Mouse (Mus musculus): Measurements from ENCODE around the gene Olfr311. TPM values are rescaled to one million over a fixed set of nuclear protein-coding genes. Genes with fewer than 3 reads are reported as not detected.

Gene Olfr311
- total RNA-seq, 2 experiments from 2014 or later, result not detected

GRCm38 (mm10) chr11:58867954-58868330 is 28.9 kb downstream of the Olfr311 start:
- no peak for ATAC-seq (ENCODE audit: poor library complexity, severe bottlenecking)

GRCm38 (mm10) chr11:58870961-58871360 is 31.9 kb downstream of the Olfr311 start:
- ATAC-seq (ENCODE audit: poor library complexity, severe bottlenecking), result no peak

GRCm38 (mm10) chr11:58883756-58884155 is 44.7 kb downstream of the Olfr311 start:
- ATAC-seq (ENCODE audit: poor library complexity, severe bottlenecking), result no peak

GRCm38 (mm10) chr11:58890511-58890910 is 51.5 kb downstream of the Olfr311 start:
- no peak for ATAC-seq (ENCODE audit: poor library complexity, severe bottlenecking)

Other genes with a start within 250 kb of the Olfr311 start
- not detected in 2 replicates for gene Olfr324, start 244.1 kb upstream of the Olfr311 start, total RNA-seq (2015)
- not detected in 2 replicates for gene Olfr324, start 244.1 kb upstream of the Olfr311 start, total RNA-seq (2017)
- gene 2210407C18Rik, start 223.2 kb upstream of the Olfr311 start, total RNA-seq (2015), result not detected in 2 replicates
- not detected in 2 replicates for gene 2210407C18Rik, start 223.2 kb upstream of the Olfr311 start, total RNA-seq (2017)
- gene Olfr323, start 208.8 kb upstream of the Olfr311 start, total RNA-seq (2015), result not detected in 2 replicates
- gene Olfr323, start 208.8 kb upstream of the Olfr311 start, total RNA-seq (2017), result not detected in 2 replicates
- gene Trim58, start 198.8 kb upstream of the Olfr311 start, total RNA-seq (2015), result 0.11 and 0.27 TPM in 2 replicates
- 0.04 TPM in 1 of 2 replicates, not detected in the other for gene Trim58, start 198.8 kb upstream of the Olfr311 start, total RNA-seq (2017)
- gene Olfr322, start 180.5 kb upstream of the Olfr311 start, total RNA-seq (2015), result not detected in 2 replicates
- gene Olfr322, start 180.5 kb upstream of the Olfr311 start, total RNA-seq (2017), result not detected in 2 replicates
- not detected in 2 replicates for gene Olfr320, start 158.2 kb upstream of the Olfr311 start, total RNA-seq (2015)
- gene Olfr320, start 158.2 kb upstream of the Olfr311 start, total RNA-seq (2017), result not detected in 2 replicates
- gene Olfr319, start 140.1 kb upstream of the Olfr311 start, total RNA-seq (2015), result not detected in 2 replicates
- not detected in 2 replicates for gene Olfr319, start 140.1 kb upstream of the Olfr311 start, total RNA-seq (2017)
- gene Olfr318, start 115.2 kb upstream of the Olfr311 start, total RNA-seq (2015), result not detected in 2 replicates
- gene Olfr318, start 115.2 kb upstream of the Olfr311 start, total RNA-seq (2017), result not detected in 2 replicates
- gene Olfr317, start 100.0 kb upstream of the Olfr311 start, total RNA-seq (2015), result not detected in 2 replicates
- gene Olfr317, start 100.0 kb upstream of the Olfr311 start, total RNA-seq (2017), result not detected in 2 replicates
- not detected in 2 replicates for gene Olfr316, start 86.5 kb upstream of the Olfr311 start, total RNA-seq (2015)
- not detected in 2 replicates for gene Olfr316, start 86.5 kb upstream of the Olfr311 start, total RNA-seq (2017)
- not detected in 2 replicates for gene Olfr315, start 66.1 kb upstream of the Olfr311 start, total RNA-seq (2015)
- not detected in 2 replicates for gene Olfr315, start 66.1 kb upstream of the Olfr311 start, total RNA-seq (2017)
- gene Olfr314, start 56.3 kb upstream of the Olfr311 start, total RNA-seq (2015), result not detected in 2 replicates
- gene Olfr314, start 56.3 kb upstream of the Olfr311 start, total RNA-seq (2017), result not detected in 2 replicates
- not detected in 2 replicates for gene Fam183b, start 37.3 kb upstream of the Olfr311 start, total RNA-seq (2015)
- gene Fam183b, start 37.3 kb upstream of the Olfr311 start, total RNA-seq (2017), result not detected in 2 replicates
- not detected in 2 replicates for gene Olfr313, start 24.3 kb upstream of the Olfr311 start, total RNA-seq (2015)
- not detected in 2 replicates for gene Olfr313, start 24.3 kb upstream of the Olfr311 start, total RNA-seq (2017)
- not detected in 2 replicates for gene Olfr312, start 10.0 kb upstream of the Olfr311 start, total RNA-seq (2015)
- not detected in 2 replicates for gene Olfr312, start 10.0 kb upstream of the Olfr311 start, total RNA-seq (2017)
- gene Gm12258, start 7.9 kb downstream of the Olfr311 start, total RNA-seq (2015), result 2.0 and 3.7 TPM in 2 replicates
- gene Gm12258, start 7.9 kb downstream of the Olfr311 start, total RNA-seq (2017), result 2.0 and 4.7 TPM in 2 replicates
- gene 2810021J22Rik, start 28.0 kb downstream of the Olfr311 start, total RNA-seq (2015), result 1.6 and 3.0 TPM in 2 replicates
- 3.2 and 5.8 TPM in 2 replicates for gene 2810021J22Rik, start 28.0 kb downstream of the Olfr311 start, total RNA-seq (2017)
- gene Zfp39, start 65.0 kb downstream of the Olfr311 start, total RNA-seq (2015), result 12.5 and 13.3 TPM in 2 replicates
- gene Zfp39, start 65.0 kb downstream of the Olfr311 start, total RNA-seq (2017), result 8.2 and 8.6 TPM in 2 replicates
- gene Btnl10, start 78.7 kb downstream of the Olfr311 start, total RNA-seq (2015), result 0.94 and 1.8 TPM in 2 replicates
- 1.2 and 2.8 TPM in 2 replicates for gene Btnl10, start 78.7 kb downstream of the Olfr311 start, total RNA-seq (2017)
- 42.6 and 42.9 TPM in 2 replicates for gene Rnf187, start 99.7 kb downstream of the Olfr311 start, total RNA-seq (2015)
- 49.7 and 61.7 TPM in 2 replicates for gene Rnf187, start 99.7 kb downstream of the Olfr311 start, total RNA-seq (2017)
- gene Hist3h2ba, start 109.7 kb downstream of the Olfr311 start, total RNA-seq (2015), result 4.6 and 6.9 TPM in 2 replicates
- 5.4 and 10.9 TPM in 2 replicates for gene Hist3h2ba, start 109.7 kb downstream of the Olfr311 start, total RNA-seq (2017)
- gene Hist3h2a, start 115.4 kb downstream of the Olfr311 start, total RNA-seq (2015), result 20.6 and 24.9 TPM in 2 replicates
- 267 and 273 TPM in 2 replicates for gene Hist3h2a, start 115.4 kb downstream of the Olfr311 start, total RNA-seq (2017)
- gene Trim17, start 115.4 kb downstream of the Olfr311 start, total RNA-seq (2015), result not detected in 2 replicates
- gene Trim17, start 115.4 kb downstream of the Olfr311 start, total RNA-seq (2017), result 0.07 TPM in 1 of 2 replicates, not detected in the other
- gene Trim11, start 138.8 kb downstream of the Olfr311 start, total RNA-seq (2015), result 22.2 and 26.7 TPM in 2 replicates
- 30.0 and 33.2 TPM in 2 replicates for gene Trim11, start 138.8 kb downstream of the Olfr311 start, total RNA-seq (2017)